Mouse (Mus musculus) myocyte (in vitro differentiated cells): ENCODE measurements around the gene Bcas3.

ENCODE experiments used
- CEBPB ChIP-seq: IDR thresholded peaks from 2 replicates; pipeline ENCODE4 v1.6.1; 2011; ENCODE audit warnings: mild to moderate bottlenecking, moderate library complexity; ENCODE audit not compliant: poor library complexity, insufficient read depth, severe bottlenecking
- MAX ChIP-seq: IDR thresholded peaks from one replicate; pipeline ENCODE4 v1.6.1; 2011; ENCODE audit warnings: low read depth, mild to moderate bottlenecking, control low read depth
- MYOG ChIP-seq, 3 experiments: IDR thresholded peaks; one replicate each; pipeline ENCODE4 v1.6.1; 2011; ENCODE audit warnings: control low read depth in 2 of 3, low read depth in 2 of 3, mild to moderate bottlenecking in 2 of 3; ENCODE audit not compliant: insufficient read length in 2 of 3, control insufficient read depth in 1 of 3, insufficient read depth in 1 of 3
- POLR2A ChIP-seq: IDR thresholded peaks from one replicate; pipeline ENCODE4 v1.6.1; 2011; ENCODE audit warnings: low read depth, mild to moderate bottlenecking, control low read depth, moderate library complexity; ENCODE audit not compliant: insufficient read length
- POLR2AphosphoS2 ChIP-seq: IDR thresholded peaks from one replicate; pipeline ENCODE4 v1.6.1; 2011; ENCODE audit warnings: low read depth, control low read depth; ENCODE audit not compliant: insufficient read length
- TCF12 ChIP-seq: IDR thresholded peaks from one replicate; pipeline ENCODE4 v1.6.1; 2011; ENCODE audit warnings: mild to moderate bottlenecking, control low read depth; ENCODE audit not compliant: poor library complexity, insufficient read depth, severe bottlenecking
- USF1 ChIP-seq: IDR thresholded peaks from one replicate; pipeline ENCODE4 v1.6.1; 2011; ENCODE audit warnings: low read depth, mild to moderate bottlenecking, control low read depth, moderate library complexity

DNA sequence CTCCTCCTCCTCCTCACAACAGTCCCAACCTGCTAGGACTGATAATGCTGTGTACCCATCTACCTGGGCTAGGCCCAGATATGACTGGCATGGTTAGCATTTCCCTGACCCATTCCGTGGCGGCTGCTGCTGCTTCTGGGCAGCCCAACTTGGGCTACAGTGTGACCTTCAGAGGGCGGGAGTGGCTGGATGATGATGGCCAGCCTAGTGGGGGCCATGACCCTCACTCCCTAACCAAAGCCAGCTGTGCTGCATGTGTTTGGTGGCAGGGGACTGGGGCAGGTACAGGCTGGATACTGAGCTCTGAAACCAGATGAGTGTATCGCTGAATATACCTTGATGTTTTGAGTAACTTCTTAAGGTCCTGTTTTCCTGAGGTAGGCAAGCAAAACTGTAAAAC, 470.8 kb downstream of the Bcas3 start:
- TF ChIP-seq TCF12, result no peak
- TF ChIP-seq POLR2A, result no peak
- no peak for TF ChIP-seq MAX
- no peak for TF ChIP-seq MYOG (IDR thresholded peaks at IDR 0.05; ENCODE audit: control insufficient read depth in 1 of 3, insufficient read depth in 1 of 3, insufficient read length in 2 of 3, low read depth in 2 of 3)
- no peak for TF ChIP-seq POLR2AphosphoS2
- no peak for TF ChIP-seq USF1
- no peak for TF ChIP-seq CEBPB
